Mouse (Mus musculus) 3134 (cell line): ENCODE measurements around the gene Tmem251.

Experiments
- DNase-seq: peaks from one replicate; pipeline ENCODE4 v3.0.0-alpha.2; 2011; ENCODE audit warnings: low spot score; ENCODE audit not compliant: insufficient read length; ENCODE audit errors: extremely low read depth

Tmem251 gene

DNA sequence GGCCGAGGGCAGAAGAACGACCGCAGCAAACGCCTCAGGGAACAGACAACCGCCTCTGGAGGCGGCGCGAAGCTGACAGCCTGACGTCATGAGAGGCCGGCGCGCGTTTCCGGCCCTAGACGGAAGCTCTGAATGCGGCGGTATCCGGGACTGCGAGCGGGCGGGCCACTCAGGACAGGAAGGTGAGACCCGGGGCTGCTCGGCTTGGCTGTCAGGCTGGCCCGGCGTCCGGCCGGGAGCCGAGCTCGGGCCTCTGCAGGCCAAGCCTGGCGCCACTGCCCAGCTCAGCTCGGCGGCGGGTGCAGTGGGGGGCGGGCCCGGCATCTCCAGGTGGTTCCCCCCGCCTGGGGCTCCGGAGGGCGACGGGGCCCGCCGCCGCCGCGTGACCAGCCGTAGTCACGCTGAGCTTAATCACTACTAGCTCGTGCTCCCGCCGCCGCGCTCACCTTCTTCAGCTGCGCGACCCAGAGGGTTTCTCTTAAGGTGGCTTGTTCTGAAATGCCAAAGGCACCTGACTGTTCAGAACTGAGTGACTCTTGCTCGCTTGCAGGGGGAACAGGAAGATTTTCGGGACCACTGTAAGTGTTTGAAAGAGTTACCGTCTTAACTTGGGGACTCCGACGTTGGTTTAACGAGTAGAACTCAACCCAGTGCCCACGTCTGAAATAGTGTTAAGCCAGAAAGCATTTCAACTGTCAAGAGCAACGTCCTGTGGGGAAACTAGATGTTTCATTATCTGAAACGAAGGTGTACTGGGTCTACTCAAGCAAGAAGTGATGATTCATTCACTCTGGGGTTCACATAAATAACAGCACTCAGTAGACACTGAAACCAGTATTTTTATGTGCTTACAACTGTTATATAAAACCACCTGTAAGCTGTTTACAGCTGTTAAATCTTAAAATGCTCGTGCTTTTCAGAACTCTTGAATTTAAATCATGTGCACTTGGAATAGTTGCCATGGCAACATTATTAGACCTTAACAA is at the start of gene Tmem251, which contains the start of gene Moap1:
Tmem251 (plus strand) TSS at position 174 of the 986 bp plus-strand sequence.
Moap1 (minus strand) TSS at position 73 of the 986 bp plus-strand sequence.
- DNase-seq: peak; percentile 89

DNA sequence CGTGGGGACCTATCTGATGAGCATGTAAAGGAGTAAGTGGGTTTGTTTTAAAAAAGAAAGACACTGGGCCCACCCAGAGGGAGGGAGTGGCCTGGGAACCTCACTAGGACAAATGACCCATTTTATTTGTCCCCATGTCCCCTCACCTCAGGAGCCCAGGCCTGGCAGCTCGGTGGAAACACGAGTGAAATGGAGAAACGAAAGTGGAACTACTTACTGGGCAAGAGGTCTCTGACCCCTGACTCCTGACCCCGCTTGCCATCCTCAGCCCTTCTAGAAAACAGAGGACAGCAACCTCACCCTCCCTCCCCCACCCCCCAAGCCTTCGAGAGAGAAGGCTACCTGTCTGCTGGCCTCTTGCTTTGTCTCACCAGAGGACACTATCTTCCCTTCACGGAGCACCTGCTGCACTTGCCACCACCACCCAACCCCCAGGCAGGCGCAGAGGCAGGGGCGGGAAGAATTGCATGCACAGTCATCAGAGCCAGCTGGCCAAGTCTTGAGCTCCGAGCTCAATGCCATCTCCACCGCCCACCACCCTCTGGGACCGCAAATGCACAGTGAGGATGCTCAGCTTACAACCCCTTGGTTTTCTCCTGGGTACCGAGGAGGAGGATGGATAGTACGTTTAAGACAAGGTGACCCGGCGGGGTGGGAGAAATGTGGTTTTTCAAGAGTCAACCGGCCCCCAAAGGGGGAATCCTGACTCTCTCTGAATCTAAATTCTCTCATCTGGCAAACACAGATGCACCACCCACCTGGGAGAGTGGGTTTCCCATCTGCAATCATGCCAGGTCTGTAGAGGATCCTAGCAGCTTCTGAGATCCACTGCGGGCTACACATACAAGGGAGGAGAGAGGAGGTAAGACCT is 48.0 kb upstream of the Tmem251 start:
- DNase-seq: no peak

DNA sequence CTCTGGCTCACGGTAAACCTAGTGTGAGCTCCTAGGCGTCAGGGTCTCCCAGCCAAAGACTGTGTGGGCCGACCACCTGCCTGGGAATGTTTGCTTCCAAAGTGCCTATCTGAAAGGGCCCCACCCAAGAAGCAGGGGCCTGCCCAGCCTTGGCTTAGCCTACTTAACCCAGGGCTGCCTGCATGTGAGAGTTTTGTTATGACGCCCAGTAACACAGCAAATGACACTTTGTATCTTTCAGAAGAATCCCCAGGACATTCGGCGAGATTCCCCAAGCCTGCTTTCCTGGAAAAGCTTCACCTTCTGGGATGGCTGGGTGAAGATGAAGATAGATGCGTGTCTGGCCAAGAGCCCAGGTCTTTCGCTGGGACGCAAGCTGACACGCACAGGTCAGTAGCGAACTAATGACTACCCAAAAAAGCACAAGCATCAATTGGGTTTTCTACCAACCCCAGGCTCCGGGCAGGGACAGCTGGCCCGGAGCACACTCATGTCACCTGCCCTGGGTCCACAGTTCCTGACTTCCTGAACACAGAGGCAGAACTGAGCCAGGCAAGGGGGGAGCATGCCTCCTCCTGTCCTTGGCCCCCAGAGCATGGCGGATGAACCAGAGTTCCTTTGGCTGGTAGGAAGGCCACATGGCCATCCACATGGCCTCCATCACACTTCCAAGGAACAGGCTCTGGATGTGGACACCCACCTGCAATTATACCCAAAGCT is 46.8 kb upstream of the Tmem251 start:
- DNase-seq: no peak

DNA sequence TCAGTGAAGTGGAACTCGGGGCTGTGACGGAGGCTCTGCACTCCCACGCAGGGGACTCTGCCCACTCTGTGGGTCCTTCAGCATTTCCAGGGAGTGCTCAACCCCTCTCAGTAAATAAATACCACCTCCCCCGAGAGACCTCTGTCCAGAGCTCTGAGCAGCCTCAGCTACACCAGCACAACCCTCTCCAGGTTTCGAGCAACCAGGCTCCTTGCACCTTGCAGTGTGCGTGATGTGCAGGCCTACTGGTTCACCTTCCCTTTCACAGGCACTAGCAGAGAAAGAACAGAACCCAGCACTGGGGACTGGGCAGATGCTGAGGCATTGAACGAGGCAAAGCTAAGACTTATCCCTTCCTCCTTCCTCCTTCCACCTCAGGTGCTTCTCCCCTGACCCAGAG is 46.2 kb upstream of the Tmem251 start:
- no peak for DNase-seq

DNA sequence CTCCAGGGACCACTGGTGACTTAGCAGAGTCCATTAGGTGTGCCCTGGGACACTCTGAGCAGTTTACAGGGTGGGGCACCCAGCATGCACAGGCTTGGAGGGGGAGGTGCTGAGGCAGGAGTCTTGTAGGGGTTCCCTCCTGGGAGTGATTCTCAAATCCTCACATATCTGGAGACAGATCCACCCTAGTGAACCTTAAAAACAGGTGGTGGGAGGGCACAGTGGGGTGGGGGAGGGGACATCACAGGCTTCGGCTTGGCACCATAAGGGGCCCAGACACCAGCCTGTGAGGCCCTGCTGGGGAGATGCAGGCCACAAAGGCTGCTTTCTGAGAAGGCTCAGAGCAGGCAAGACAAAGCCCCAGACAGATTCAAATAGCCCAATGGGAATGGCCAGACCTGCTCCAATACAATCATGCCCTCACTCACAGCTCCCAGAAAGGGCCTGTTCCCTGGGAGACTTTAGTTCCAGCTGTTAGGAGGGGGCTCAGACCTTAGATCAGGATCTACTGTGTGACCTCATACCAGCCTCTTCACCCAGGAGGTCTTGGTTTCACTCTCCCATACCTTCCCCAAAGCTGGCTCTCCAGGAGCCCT is 45.4 kb upstream of the Tmem251 start:
- DNase-seq: no peak

DNA sequence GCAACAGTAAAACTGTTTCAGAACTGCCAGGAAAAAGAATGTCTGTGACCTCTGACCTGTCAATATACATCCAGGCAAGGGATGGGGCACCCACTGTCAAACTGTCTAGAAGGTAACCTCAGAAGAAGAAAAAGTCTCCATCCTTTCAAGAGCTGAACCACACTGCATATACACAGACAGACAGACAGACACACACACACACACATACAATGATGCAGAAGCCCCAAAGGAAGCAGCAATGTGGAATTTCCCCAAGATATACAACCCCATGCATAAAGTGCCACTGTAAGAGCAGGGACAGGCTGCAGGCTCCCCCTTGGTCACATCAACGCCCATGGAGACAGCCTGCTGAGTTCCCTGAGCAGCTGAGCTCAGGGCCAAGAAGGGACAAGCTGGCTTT is 44.4 kb upstream of the Tmem251 start:
- DNase-seq: no peak

DNA sequence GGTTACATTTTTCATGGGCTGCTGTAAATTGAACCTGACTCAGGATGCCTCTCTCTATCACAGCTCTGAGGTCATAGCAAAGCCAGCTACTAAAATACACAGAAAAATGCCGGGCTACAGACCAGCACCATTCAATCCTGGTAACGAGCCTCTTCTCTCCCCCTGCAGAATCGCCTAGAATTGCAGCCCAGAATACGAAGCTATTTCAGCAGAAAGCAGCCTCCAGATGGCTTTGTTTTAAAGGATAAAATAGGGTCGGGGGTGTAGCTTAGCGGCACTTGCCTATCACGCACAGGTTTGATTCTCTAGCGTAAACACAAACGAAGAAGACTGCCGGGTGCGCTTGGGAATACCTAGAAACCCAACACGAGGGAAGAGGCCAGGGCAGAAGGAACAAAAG is 43.1 kb upstream of the Tmem251 start:
- DNase-seq: no peak

DNA sequence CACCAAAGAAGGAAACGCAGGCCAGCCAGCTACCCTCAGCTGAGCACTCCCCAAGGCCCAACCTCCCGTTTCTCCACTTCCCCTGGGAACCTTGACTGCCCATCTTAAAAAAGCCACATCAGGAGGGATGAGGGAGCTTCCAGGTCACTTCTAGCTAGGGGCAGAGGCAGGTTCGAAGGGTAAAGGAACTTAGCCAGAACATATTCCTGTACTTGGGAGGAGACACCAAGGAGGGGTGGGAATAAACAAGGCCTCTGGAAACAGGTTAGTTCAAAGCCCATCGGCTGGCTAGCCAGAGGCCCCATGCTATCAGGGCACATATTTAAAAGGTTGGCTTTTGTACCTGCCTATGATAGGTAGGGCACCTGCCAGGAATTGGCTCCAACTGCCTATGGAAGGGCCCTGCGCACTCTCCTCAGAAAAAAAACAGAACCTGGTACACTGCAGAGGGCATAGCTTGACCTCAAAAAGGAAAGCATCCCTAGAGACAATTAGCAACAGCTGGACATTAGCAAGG is 41.8 kb upstream of the Tmem251 start:
- no peak for DNase-seq

DNA sequence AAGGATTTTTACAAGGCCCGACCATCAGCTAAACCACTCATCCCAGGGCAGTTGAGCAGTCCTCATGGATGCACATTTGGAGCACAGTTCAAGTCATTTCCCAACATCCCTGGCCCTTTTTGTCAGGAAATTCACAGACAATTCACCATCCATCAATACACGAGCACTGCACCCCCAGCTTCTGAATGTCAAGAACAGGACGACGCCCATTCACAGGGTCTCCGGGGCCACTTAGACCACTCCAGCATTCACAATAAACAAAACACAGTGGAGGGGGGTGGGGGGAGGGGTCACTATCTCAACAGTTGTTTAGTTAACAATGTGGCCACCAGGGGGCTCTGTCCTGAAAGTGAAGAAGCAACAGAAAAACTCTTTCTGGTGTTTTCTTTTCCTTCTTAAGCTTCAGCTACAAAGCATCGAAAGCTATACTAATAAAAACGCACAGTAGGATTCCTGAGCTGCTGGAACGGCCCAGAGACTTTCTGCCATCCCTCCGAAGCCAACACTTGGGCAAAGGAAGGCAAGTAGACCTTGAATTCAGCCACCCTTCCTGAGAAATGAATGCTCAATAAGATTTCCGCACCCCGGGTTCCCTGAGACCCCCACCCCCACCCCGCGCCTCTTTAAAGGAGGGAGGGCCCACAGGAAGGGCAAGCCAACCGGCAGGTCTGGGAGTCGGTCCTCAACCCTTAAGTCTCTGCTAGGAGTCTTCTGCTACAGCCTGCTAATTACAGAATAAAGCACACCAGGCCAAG is 41.0 kb upstream of the Tmem251 start:
- DNase-seq: peak; percentile 39

DNA sequence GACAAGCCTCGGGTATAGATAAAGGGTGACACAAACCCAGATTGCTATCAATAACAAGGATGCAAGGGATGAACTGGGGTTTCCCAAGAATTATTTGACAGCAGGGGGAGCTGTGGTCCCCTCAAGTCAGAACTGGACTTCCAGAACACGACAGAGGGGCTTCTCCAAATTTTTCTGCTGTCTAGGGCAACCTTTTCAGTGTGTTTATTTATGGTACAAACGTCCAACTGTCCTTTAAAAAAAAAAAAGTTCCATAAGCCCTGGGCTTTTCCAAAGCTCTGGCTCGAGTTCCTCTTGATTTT is 40.5 kb upstream of the Tmem251 start:
- no peak for DNase-seq

DNA sequence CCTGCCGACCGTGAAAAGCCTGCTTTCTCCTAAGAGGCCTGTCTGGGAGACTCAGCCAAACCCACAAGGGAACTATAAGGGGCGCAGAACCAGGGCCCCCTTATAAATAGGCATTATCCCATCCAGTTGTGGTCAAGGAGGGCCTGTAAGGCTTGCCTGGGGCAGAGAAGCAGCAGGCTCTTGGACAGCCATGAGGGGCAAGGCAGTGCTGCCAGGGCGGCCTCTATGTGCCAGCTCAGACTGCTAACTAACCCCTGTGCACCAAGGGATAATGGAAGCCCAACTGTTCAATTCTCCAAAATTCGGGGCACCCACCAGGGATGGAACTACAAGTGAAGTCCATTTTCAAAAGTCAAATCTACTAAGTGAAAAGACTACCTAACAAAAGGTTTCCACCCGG is 40.1 kb upstream of the Tmem251 start:
- DNase-seq: no peak

DNA sequence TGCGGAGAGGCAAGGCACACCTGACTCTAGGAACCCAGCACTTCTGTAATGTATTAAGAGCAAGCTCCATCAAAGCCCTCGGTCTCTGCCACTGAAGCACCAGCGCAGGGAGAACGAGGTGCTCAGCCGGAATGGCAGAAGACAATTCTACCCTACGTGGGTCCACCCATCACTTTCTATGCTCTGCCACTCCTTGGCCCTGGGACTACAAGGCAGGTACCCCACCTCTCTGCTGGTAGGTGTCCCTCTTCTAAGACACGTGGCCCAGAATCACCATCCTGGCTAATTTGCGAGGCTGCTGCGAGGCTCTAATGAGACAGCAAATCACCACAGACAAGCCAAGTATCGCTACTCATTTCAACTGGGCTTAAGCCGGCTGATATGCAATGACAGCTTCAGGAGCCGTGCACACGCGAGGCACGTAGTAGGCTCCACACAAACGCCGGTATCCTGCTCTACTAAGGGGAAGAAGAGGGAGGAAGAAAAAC is 39.6 kb upstream of the Tmem251 start:
- peak; percentile 28 for DNase-seq

DNA sequence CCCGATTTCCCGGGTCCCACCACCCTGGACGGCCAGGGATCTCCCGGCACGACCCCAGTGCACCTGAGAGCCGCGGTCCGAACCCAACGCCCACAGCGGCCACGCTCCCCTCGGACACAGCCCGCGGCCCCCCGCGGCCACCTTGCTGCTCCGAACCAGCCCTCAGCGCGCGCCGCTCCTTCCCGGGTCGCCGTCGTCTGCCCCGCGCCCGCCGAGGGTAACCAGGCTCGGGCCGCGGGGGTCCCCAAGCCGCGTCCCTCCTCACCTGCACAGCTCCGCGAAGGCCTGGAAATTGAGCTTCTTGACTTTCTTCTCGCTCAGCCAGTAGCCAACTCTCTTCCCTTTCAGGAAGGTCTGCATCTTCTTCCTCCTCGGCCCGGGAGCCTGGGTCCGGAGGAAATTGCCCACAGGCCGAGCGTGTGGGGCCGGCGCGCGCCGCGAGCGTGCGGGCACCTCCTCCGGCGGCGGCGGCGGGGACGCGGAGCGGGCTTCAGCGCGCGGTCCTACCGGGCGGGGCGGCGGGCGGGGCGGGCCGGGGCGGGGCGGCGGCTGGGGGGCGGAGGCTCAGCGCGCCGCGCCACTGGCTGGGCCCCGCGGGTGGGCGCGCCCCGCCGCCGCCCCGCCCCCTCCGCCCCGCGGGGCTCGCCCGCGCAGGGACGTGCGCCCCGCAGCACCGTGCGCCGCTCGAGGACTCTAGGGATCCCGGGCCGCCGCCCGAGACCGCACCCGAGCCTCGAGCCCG is 38.9 kb upstream of the Tmem251 start, which contains the start of gene Itpk1:
Itpk1 (minus strand) TSS at position 474 of the 742 bp plus-strand sequence.
- DNase-seq: peak; percentile 49

DNA sequence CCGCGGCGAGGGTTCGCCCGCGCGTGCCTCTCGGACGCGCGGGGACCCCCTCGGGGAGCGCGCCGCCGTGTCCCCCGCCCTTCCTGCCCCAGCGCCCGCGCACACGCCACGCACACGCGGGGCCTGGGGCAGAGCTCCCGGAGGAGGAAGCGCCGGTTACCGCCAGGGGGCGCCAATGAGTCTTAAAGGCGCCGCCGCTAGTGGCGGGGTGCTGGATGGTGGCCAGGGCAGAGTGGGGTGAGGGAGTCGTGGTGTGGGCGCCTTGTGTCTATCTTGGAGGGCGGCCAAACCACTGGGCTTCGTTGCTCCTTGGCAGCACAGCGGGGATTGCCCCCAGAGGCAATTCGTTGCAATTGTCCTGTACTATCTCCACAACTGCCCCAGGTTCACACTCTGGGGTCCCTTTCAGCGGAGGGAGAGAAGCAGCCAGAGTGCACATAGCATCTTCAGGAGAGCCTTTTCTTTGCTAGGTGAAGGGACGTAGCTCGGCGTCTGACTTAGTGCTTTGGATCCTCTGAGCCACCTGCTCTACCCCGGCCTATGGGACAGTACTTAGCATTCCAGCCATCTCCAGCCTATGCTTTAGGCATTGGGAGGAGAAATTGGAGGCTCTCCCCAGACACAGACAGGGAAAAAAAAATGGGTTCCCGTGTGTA is 38.2 kb upstream of the Tmem251 start:
- DNase-seq: peak; percentile 84

DNA sequence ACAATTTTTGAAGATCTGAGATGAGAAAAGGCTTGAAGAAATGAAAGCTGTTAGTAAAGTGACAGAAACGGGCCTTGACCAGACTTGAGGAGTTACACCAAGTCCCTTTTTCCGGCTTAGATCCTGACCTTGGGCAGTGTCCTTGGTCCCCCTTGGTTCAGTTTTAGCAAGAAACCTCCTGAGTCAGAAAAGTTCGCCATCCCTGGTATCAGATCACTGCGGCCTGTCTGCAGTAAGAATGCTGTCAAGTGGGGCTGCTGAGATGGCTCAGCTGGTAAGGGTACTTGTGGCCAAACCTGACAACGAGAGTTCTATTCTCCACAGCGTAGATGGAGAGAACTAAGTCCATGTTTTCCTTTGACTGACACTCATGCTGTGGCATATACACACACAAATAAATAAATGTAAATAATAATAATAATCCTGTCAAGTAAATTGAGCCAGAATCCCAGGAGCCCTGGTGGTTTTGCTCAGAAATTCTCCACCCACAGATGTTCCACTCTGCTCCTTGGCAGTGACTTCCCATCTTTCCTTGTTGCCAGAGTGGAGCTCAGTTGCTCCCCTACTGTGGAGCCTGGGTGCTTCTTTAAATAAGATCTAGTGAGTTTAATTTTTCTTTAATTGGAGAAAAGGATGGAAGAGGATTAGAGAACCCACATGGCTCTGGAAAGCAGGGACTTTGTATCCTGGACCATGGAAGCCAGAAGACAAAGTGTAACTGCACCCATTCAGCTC is 37.5 kb upstream of the Tmem251 start:
- no peak for DNase-seq

DNA sequence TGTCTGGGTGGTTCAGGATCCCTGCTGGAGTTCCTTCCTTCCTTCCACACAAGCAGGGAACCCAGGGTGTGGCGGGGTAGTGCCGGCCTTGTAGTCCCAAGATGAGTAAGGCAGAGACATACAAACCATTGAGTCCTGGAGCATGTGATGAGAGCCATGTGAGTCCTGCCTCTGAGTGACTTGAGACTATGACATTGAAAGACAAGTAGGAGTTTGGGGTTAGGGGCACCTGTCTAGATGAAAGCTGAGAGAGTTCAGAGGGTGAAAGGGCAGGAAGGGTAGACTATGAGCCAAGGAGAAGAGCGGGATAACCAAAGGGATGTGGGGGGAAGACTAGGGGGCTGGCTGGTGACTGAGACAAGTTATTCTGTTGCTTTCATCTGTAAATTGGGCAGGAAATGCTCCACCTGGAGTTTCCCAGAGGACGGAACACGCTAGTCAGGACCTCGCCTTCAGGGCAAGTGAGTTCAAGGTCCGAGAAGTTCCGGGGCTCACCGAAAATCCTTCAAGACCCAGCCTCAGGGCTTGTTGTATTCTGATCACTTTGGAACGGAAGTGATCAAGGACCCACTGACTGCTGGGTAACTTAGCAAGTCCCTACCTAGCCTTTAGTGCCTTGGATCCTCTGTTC is 36.6 kb upstream of the Tmem251 start:
- no peak for DNase-seq

DNA sequence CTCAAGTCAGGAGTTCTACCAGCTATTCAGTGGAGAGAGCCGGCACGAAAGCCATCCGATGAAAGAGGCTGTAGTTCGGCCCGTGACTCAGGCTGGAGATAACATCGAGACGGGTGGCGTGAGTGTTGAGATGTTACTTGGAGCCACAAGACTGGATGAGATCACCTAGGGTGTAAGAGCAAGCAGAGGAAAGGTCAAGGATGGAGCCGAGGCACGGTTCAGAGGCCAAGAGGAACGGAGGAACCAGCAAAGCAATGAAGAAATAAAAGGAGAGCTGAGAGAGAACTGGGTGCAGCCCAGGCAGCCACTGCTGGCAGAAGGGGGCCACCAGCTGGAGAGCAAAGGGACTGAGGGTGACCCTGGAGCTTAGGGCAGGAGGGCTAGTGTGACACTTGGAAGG is 35.3 kb upstream of the Tmem251 start:
- peak; percentile 51 for DNase-seq
